Mouse (Mus musculus): ENCODE measurements at regions not wholly inside any gene's neighbourhood (a gene's known extent, or its start where the extent isn't known, plus 50 kb on each side); places are given as distances from the start of the nearest gene placed in this dataset.
A peak's percentile ranks its signal among the peaks of the same experiment; 100 is the strongest.

- WGBS, result 42% methylated on average over 3 of the region's 3 CpGs
- no peak for TF ChIP-seq CTCF (conservative IDR thresholded peaks at IDR 0.05; ENCODE audit: insufficient read depth, insufficient read length, low read depth, low read length)
- no peak for TF ChIP-seq POLR2A (IDR thresholded peaks at IDR 0.05; ENCODE audit: low read depth, low read length)
- Histone ChIP-seq H3K4me3 (ENCODE audit: insufficient read depth, low read depth, low read length) (no peak overlapping the region), H3K27me3 (replicated peaks; ENCODE audit: control insufficient read depth, insufficient read depth, low read length) (no peaks in the 10 kb centered on the region), H3K27ac (ENCODE audit: insufficient read depth, low read depth, low read length) (no peak overlapping the region), H3K36me3 (ENCODE audit: control insufficient read depth, insufficient read depth, low read length) (no peaks in the 10 kb centered on the region), H3K4me1 (ENCODE audit: control insufficient read depth, insufficient read depth, low read length) (no peaks in the 10 kb centered on the region)
- no peak for DNase-seq
Observed at GRCm38 (mm10) chr11:66605998-66606397, 80.2 kb upstream of the Shisa6 start.

GRCm38 (mm10) chr11:66606646-66607045 lies 80.9 kb upstream of the Shisa6 start:
- Histone ChIP-seq H3K4me1 (ENCODE audit: control insufficient read depth, insufficient read depth, low read length) (no peaks in the 10 kb centered on the region), H3K27me3 (replicated peaks; ENCODE audit: control insufficient read depth, insufficient read depth, low read length) (no peaks in the 10 kb centered on the region), H3K4me3 (ENCODE audit: insufficient read depth, low read depth, low read length) (no peak overlapping the region), H3K27ac (ENCODE audit: insufficient read depth, low read depth, low read length) (no peak overlapping the region), H3K36me3 (ENCODE audit: control insufficient read depth, insufficient read depth, low read length) (no peaks in the 10 kb centered on the region)
- TF ChIP-seq POLR2A (IDR thresholded peaks at IDR 0.05; ENCODE audit: low read depth, low read length) (no peak), CTCF (conservative IDR thresholded peaks at IDR 0.05; ENCODE audit: insufficient read depth, insufficient read length, low read depth, low read length) (no peak)
- WGBS, result 21% methylated on average over 9 of the region's 9 CpGs
- no peak for DNase-seq

GRCm38 (mm10) chr11:66609733-66610132 lies 84.0 kb upstream of the Shisa6 start:
- H3K4me3 ChIP-seq (ENCODE audit: insufficient read depth, low read depth, low read length), result no peak overlapping the region
- H3K4me1 ChIP-seq (ENCODE audit: control insufficient read depth, insufficient read depth, low read length), result no peaks in the 10 kb centered on the region
- DNase-seq, result no peak
- no peaks in the 10 kb centered on the region for H3K27me3 ChIP-seq (replicated peaks; ENCODE audit: control insufficient read depth, insufficient read depth, low read length)
- 91% methylated on average over 2 of the region's 2 CpGs for WGBS
- no peak overlapping the region for H3K27ac ChIP-seq (ENCODE audit: insufficient read depth, low read depth, low read length)
- no peaks in the 10 kb centered on the region for H3K36me3 ChIP-seq (ENCODE audit: control insufficient read depth, insufficient read depth, low read length)
- TF ChIP-seq POLR2A (IDR thresholded peaks at IDR 0.05; ENCODE audit: low read depth, low read length), result no peak
- TF ChIP-seq CTCF (conservative IDR thresholded peaks at IDR 0.05; ENCODE audit: insufficient read depth, insufficient read length, low read depth, low read length), result no peak

GRCm38 (mm10) chr11:66613150-66613549 lies 87.4 kb upstream of the Shisa6 start:
- H3K4me1 ChIP-seq (ENCODE audit: control insufficient read depth, insufficient read depth, low read length), result no peaks in the 10 kb centered on the region
- H3K36me3 ChIP-seq (ENCODE audit: control insufficient read depth, insufficient read depth, low read length), result no peaks in the 10 kb centered on the region
- TF ChIP-seq POLR2A (IDR thresholded peaks at IDR 0.05; ENCODE audit: low read depth, low read length) (no peak), CTCF (conservative IDR thresholded peaks at IDR 0.05; ENCODE audit: insufficient read depth, insufficient read length, low read depth, low read length) (peak; percentile 26; the same call in 1 of the 2 replicates)
- DNase-seq, result no peak
- no peaks in the 10 kb centered on the region for H3K27me3 ChIP-seq (replicated peaks; ENCODE audit: control insufficient read depth, insufficient read depth, low read length)
- no peak overlapping the region for H3K4me3 ChIP-seq (ENCODE audit: insufficient read depth, low read depth, low read length)
- WGBS, result 12% methylated on average over 6 of the region's 6 CpGs
- H3K27ac ChIP-seq (ENCODE audit: insufficient read depth, low read depth, low read length), result no peak overlapping the region

- DNase-seq, result no peak
- WGBS, result 84% methylated on average over 4 of the region's 4 CpGs
Observed at GRCm38 (mm10) chr11:66625491-66625890, 99.7 kb upstream of the Shisa6 start.

GRCm38 (mm10) chr11:66656810-66657209 lies 131.0 kb upstream of the Shisa6 start:
- Histone ChIP-seq H3K4me1 (ENCODE audit: control insufficient read depth, insufficient read depth, low read length) (no peaks in the 10 kb centered on the region), H3K27me3 (replicated peaks; ENCODE audit: control insufficient read depth, insufficient read depth, low read length) (no peaks in the 10 kb centered on the region; the same call in 1 of the 2 replicates), H3K4me3 (ENCODE audit: insufficient read depth, low read depth, low read length) (no peak overlapping the region), H3K27ac (ENCODE audit: insufficient read depth, low read depth, low read length) (no peak overlapping the region), H3K36me3 (ENCODE audit: control insufficient read depth, insufficient read depth, low read length) (no peaks in the 10 kb centered on the region)
- TF ChIP-seq CTCF (conservative IDR thresholded peaks at IDR 0.05; ENCODE audit: insufficient read depth, insufficient read length, low read depth, low read length) (no peak), POLR2A (IDR thresholded peaks at IDR 0.05; ENCODE audit: low read depth, low read length) (no peak)
- DNase-seq, result no peak
- WGBS, result 83% methylated on average over 3 of the region's 3 CpGs

More at GRCm38 (mm10) chr11:66625491-66625890, 99.7 kb upstream of the Shisa6 start:
- Histone ChIP-seq H3K27ac (ENCODE audit: insufficient read depth, low read depth, low read length) (no peak overlapping the region), H3K27me3 (replicated peaks; ENCODE audit: control insufficient read depth, insufficient read depth, low read length) (no peaks in the 10 kb centered on the region), H3K4me3 (ENCODE audit: insufficient read depth, low read depth, low read length) (no peak overlapping the region), H3K36me3 (ENCODE audit: control insufficient read depth, insufficient read depth, low read length) (no peaks in the 10 kb centered on the region), H3K4me1 (ENCODE audit: control insufficient read depth, insufficient read depth, low read length) (no peaks in the 10 kb centered on the region)
- TF ChIP-seq CTCF (conservative IDR thresholded peaks at IDR 0.05; ENCODE audit: insufficient read depth, insufficient read length, low read depth, low read length) (no peak), POLR2A (IDR thresholded peaks at IDR 0.05; ENCODE audit: low read depth, low read length) (no peak)

GRCm38 (mm10) chr11:66674581-66674980 lies 148.8 kb upstream of the Shisa6 start:
- Histone ChIP-seq H3K27me3 (replicated peaks; ENCODE audit: control insufficient read depth, insufficient read depth, low read length) (no peaks in the 10 kb centered on the region), H3K36me3 (ENCODE audit: control insufficient read depth, insufficient read depth, low read length) (no peaks in the 10 kb centered on the region), H3K4me1 (ENCODE audit: control insufficient read depth, insufficient read depth, low read length) (no peaks in the 10 kb centered on the region), H3K4me3 (ENCODE audit: insufficient read depth, low read depth, low read length) (no peak overlapping the region), H3K27ac (ENCODE audit: insufficient read depth, low read depth, low read length) (no peak overlapping the region)
- no peak for DNase-seq
- no peak for TF ChIP-seq CTCF (conservative IDR thresholded peaks at IDR 0.05; ENCODE audit: insufficient read depth, insufficient read length, low read depth, low read length)
- TF ChIP-seq POLR2A (IDR thresholded peaks at IDR 0.05; ENCODE audit: low read depth, low read length), result no peak
- 32% methylated on average over 2 of the region's 2 CpGs for WGBS

All from kidney, adult 2 months (tissue).